Mouse (Mus musculus) liver, adult (tissue): ENCODE data around the gene Pls1.

ENCODE experiments used
- GATA4 ChIP-seq: IDR thresholded peaks from 2 replicates; pipeline ENCODE4 v1.6.1; 2014; ENCODE audit warnings: mild to moderate bottlenecking, low read length; ENCODE audit not compliant: insufficient replicate concordance

The Pls1 gene

GRCm38 (mm10) chr9:95844825-95845460, at the start of gene Pls1:
Gene Pls1 (minus strand): TSS chr9:95845311.
- no peak for TF ChIP-seq GATA4

- no peak for TF ChIP-seq GATA4
Observed at GRCm38 (mm10) chr9:95882751-95883150, 37.6 kb upstream of the Pls1 start.

GRCm38 (mm10) chr9:95878246-95878645, 33.1 kb upstream of the Pls1 start:
- no peak for TF ChIP-seq GATA4

GRCm38 (mm10) chr9:95858027-95858570, 13.0 kb upstream of the Pls1 start:
- no peak for TF ChIP-seq GATA4

- peak; percentile 54; the same call in 1 of the 2 replicates for TF ChIP-seq GATA4
Observed at GRCm38 (mm10) chr9:95857414-95858026, 12.4 kb upstream of the Pls1 start, which contains the start of gene Atr. Gene Atr (plus strand): TSS chr9:95857597.

GRCm38 (mm10) chr9:95856004-95856403, 10.9 kb upstream of the Pls1 start:
- no peak for TF ChIP-seq GATA4

- no peak for TF ChIP-seq GATA4
Observed at GRCm38 (mm10) chr9:95854891-95855290, 9.8 kb upstream of the Pls1 start.

- TF ChIP-seq GATA4 = no peak
Observed at GRCm38 (mm10) chr9:95852896-95853295, 7.8 kb upstream of the Pls1 start.

- TF ChIP-seq GATA4 = no peak
Observed at GRCm38 (mm10) chr9:95851671-95852070, 6.6 kb upstream of the Pls1 start.

GRCm38 (mm10) chr9:95845711-95846110, 600 bp upstream of the Pls1 start:
- TF ChIP-seq GATA4 = no peak

- TF ChIP-seq GATA4 = no peak
Observed at GRCm38 (mm10) chr9:95839424-95839823, 5.7 kb downstream of the Pls1 start.

GRCm38 (mm10) chr9:95835741-95836140, 9.4 kb downstream of the Pls1 start:
- no peak for TF ChIP-seq GATA4

GRCm38 (mm10) chr9:95834799-95835198, 10.3 kb downstream of the Pls1 start:
- TF ChIP-seq GATA4 = no peak

GRCm38 (mm10) chr9:95832758-95833157, 12.4 kb downstream of the Pls1 start:
- TF ChIP-seq GATA4 = no peak

- no peak for TF ChIP-seq GATA4
Observed at GRCm38 (mm10) chr9:95827565-95827964, 17.5 kb downstream of the Pls1 start.

GRCm38 (mm10) chr9:95822531-95822930, 22.6 kb downstream of the Pls1 start:
- TF ChIP-seq GATA4 = no peak
